Mouse (Mus musculus): Measurements from ENCODE around the gene Syngr1. TPM values are rescaled to one million over a fixed set of nuclear protein-coding genes. Genes with fewer than 3 reads are reported as not detected.
"Not testable (repeated sequence)": the region's sequence is repeated elsewhere in the genome, so short reads cannot be mapped to it uniquely, and the experiment has no call there.

Gene Syngr1
- polyA plus RNA-seq, 1 experiment: 113 TPM

GRCm38 (mm10) chr15:80121721-80122325 lies 30.7 kb downstream of the Syngr1 start:
- no peaks in the 10 kb centered on the region for H3K9me3 ChIP-seq
- H3K4me3 ChIP-seq (replicated peaks): peak overlapping the region; percentile 62
- H3K36me3 ChIP-seq (replicated peaks; ENCODE audit: low read length): peaks cover 52% of the 10 kb centered on the region
- TF ChIP-seq GATA1 (IDR thresholded peaks at IDR 0.05; ENCODE audit: borderline replicate concordance, low read length) (no peak), FLI1 (IDR thresholded peaks at IDR 0.05; ENCODE audit: low read length) (no peak)
- no peaks in the 10 kb centered on the region for H3K27me3 ChIP-seq (replicated peaks)
- H3K4me1 ChIP-seq: peaks cover 64% of the 10 kb centered on the region

- Histone ChIP-seq H3K4me1 (peaks cover 62% of the 10 kb centered on the region), H3K36me3 (replicated peaks; ENCODE audit: low read length) (peaks cover 46% of the 10 kb centered on the region)
- not testable (repeated sequence) for H3K4me3 ChIP-seq (replicated peaks); H3K27me3 ChIP-seq (replicated peaks); H3K9me3 ChIP-seq
Observed at GRCm38 (mm10) chr15:80122431-80122830, 31.3 kb downstream of the Syngr1 start.

GRCm38 (mm10) chr15:80124651-80125050 lies 33.5 kb downstream of the Syngr1 start:
- Histone ChIP-seq H3K36me3 (replicated peaks; ENCODE audit: low read length) (peaks cover 39% of the 10 kb centered on the region), H3K9me3 (no peaks in the 10 kb centered on the region), H3K27me3 (replicated peaks) (no peaks in the 10 kb centered on the region), H3K4me1 (peaks cover 59% of the 10 kb centered on the region), H3K4me3 (replicated peaks) (no peak overlapping the region)
- TF ChIP-seq GATA1 (IDR thresholded peaks at IDR 0.05; ENCODE audit: borderline replicate concordance, low read length) (no peak), FLI1 (IDR thresholded peaks at IDR 0.05; ENCODE audit: low read length) (no peak)

- no peaks in the 10 kb centered on the region for H3K9me3 ChIP-seq
- H3K4me3 ChIP-seq (replicated peaks): no peak overlapping the region
- peaks cover 69% of the 10 kb centered on the region for H3K4me1 ChIP-seq
- H3K36me3 ChIP-seq (replicated peaks; ENCODE audit: low read length): peaks cover 27% of the 10 kb centered on the region
- no peaks in the 10 kb centered on the region for H3K27me3 ChIP-seq (replicated peaks)
- TF ChIP-seq FLI1 (IDR thresholded peaks at IDR 0.05; ENCODE audit: low read length) (no peak), GATA1 (IDR thresholded peaks at IDR 0.05; ENCODE audit: borderline replicate concordance, low read length) (no peak)
Observed at GRCm38 (mm10) chr15:80127191-80127590, 36.1 kb downstream of the Syngr1 start.

DNA sequence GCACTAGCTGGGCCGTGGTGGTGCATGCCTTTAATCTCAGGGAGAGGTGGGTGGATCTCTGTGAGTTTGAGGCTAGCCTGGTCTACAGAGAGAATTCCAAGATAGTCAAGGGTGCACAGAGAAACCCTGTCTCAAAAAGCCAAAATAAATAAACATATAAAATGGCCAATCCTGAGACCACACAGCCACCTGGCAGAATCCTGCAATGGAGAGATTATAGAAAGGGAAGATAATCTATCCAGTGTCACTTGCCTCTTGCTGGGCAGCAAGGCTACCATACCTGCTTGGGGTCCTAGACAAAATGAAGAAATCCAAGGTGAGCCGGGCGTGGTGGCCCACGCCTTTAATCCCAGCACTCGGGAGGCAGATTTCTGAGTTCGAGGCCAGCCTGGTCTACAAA lies 38.8 kb downstream of the Syngr1 start:
- Histone ChIP-seq H3K4me3 (replicated peaks) (no peak overlapping the region), H3K4me1 (peaks cover 72% of the 10 kb centered on the region), H3K36me3 (replicated peaks; ENCODE audit: low read length) (peaks cover 20% of the 10 kb centered on the region), H3K27me3 (replicated peaks) (no peaks in the 10 kb centered on the region), H3K9me3 (no peaks in the 10 kb centered on the region)
- TF ChIP-seq GATA1 (IDR thresholded peaks at IDR 0.05; ENCODE audit: borderline replicate concordance, low read length) (no peak), FLI1 (IDR thresholded peaks at IDR 0.05; ENCODE audit: low read length) (no peak)

- Histone ChIP-seq H3K36me3 (replicated peaks; ENCODE audit: low read length) (peaks cover 15% of the 10 kb centered on the region), H3K9me3 (no peaks in the 10 kb centered on the region), H3K27me3 (replicated peaks) (no peaks in the 10 kb centered on the region), H3K4me3 (replicated peaks) (peak overlapping the region; percentile 38), H3K4me1 (peaks cover 73% of the 10 kb centered on the region)
- no peak for TF ChIP-seq FLI1 (IDR thresholded peaks at IDR 0.05; ENCODE audit: low read length)
- TF ChIP-seq GATA1 (IDR thresholded peaks at IDR 0.05; ENCODE audit: borderline replicate concordance, low read length): no peak
Observed at GRCm38 (mm10) chr15:80130689-80131088, 39.6 kb downstream of the Syngr1 start.

GRCm38 (mm10) chr15:80131421-80131820 lies 40.3 kb downstream of the Syngr1 start:
- Histone ChIP-seq H3K9me3 (no peaks in the 10 kb centered on the region), H3K27me3 (replicated peaks) (no peaks in the 10 kb centered on the region), H3K4me3 (replicated peaks) (no peak overlapping the region), H3K36me3 (replicated peaks; ENCODE audit: low read length) (peaks cover 21% of the 10 kb centered on the region), H3K4me1 (peaks cover 80% of the 10 kb centered on the region)
- TF ChIP-seq GATA1 (IDR thresholded peaks at IDR 0.05; ENCODE audit: borderline replicate concordance, low read length) (no peak), FLI1 (IDR thresholded peaks at IDR 0.05; ENCODE audit: low read length) (no peak)

GRCm38 (mm10) chr15:80132452-80132851 lies 41.3 kb downstream of the Syngr1 start:
- Histone ChIP-seq H3K4me3 (replicated peaks) (peak overlapping the region; percentile 97), H3K27me3 (replicated peaks) (no peaks in the 10 kb centered on the region), H3K36me3 (replicated peaks; ENCODE audit: low read length) (peaks cover 31% of the 10 kb centered on the region), H3K9me3 (no peaks in the 10 kb centered on the region), H3K4me1 (peaks cover 87% of the 10 kb centered on the region)
- TF ChIP-seq FLI1 (IDR thresholded peaks at IDR 0.05; ENCODE audit: low read length) (no peak), GATA1 (IDR thresholded peaks at IDR 0.05; ENCODE audit: borderline replicate concordance, low read length) (no peak)

GRCm38 (mm10) chr15:80132993-80133586 lies 42.0 kb downstream of the Syngr1 start, which contains the start of gene Tab1:
Tab1 (plus strand) TSS chr15:80133127.
- no peaks in the 10 kb centered on the region for H3K27me3 ChIP-seq (replicated peaks)
- H3K36me3 ChIP-seq (replicated peaks; ENCODE audit: low read length): peaks cover 37% of the 10 kb centered on the region
- H3K9me3 ChIP-seq: no peaks in the 10 kb centered on the region
- TF ChIP-seq GATA1 (IDR thresholded peaks at IDR 0.05; ENCODE audit: borderline replicate concordance, low read length) (no peak), FLI1 (IDR thresholded peaks at IDR 0.05; ENCODE audit: low read length) (no peak)
- H3K4me1 ChIP-seq: peaks cover 89% of the 10 kb centered on the region
- peak within 1 kb of the TSS; percentile 97 for H3K4me3 ChIP-seq (replicated peaks)

DNA sequence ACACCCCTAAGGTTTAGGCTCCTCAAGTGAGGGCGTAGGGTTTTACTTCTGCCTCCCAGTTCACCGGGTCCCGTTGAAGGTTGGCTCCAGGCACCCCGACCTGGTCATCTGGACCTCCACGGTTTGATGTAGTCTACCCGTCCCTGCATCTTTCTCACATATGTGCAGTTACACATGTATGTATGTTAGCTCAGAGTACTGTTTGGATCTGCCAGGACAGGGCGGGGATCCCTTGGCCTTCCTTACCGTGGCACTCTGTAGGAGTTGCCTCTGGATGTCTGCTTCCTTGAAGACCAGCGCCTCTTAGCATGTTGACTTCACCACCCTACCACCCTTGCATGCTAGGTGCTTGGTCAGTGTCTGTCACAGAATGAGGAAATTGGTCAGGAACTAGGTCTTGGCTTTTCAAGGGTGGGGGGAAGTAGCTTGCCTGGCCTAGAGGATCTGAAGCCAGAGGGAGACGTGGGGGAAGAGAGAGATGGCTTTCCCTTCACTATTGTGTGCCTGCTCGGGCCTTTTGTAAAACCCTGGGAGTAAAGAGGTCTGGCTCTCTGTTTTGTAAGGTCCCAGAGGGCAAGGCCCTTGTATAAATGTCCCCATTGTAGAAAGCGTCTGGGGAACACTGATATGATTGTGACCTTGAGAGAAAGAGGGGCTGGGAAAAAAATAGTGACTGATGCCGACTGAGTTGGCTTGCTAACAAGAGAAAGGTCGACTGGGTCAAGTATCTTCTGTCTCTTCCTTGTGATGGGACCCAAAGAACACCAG lies 42.7 kb downstream of the Syngr1 start:
- H3K9me3 ChIP-seq: no peaks in the 10 kb centered on the region
- H3K4me1 ChIP-seq: peaks cover 89% of the 10 kb centered on the region
- TF ChIP-seq GATA1 (IDR thresholded peaks at IDR 0.05; ENCODE audit: borderline replicate concordance, low read length) (no peak), FLI1 (IDR thresholded peaks at IDR 0.05; ENCODE audit: low read length) (no peak)
- no peaks in the 10 kb centered on the region for H3K27me3 ChIP-seq (replicated peaks)
- H3K36me3 ChIP-seq (replicated peaks; ENCODE audit: low read length): peaks cover 40% of the 10 kb centered on the region
- H3K4me3 ChIP-seq (replicated peaks): peak overlapping the region; percentile 97

Data from megakaryocyte, embryonic 14.5 days (primary cell).